12 mouse cellular contexts compared by ENCODE assay signal in genomic region chr17:31418804-31419597, GRCm38 (mm10). TPM values are rescaled to one million over a fixed set of nuclear protein-coding genes. Genes with fewer than 3 reads are reported as not detected.
DNase-seq lines count a peak whose midpoint lies in the region; ATAC-seq and TF ChIP-seq lines count a peak whose summit lies in the region.
"Had no signal": no experiment of that assay in that cellular context is flagged by ENCODE, and none has a peak within 500 bp of the region (broad histone marks: within the 10 kb centered on the region; RNA-seq: fewer than 3 reads in every experiment).

No protein-coding gene starts in this region.

- no peak for TF ChIP-seq POLR2A in brain, embryonic 14.5 days (IDR thresholded peaks at IDR 0.05; ENCODE audit: borderline replicate concordance, extremely low read depth, insufficient read depth, insufficient read length, poor library complexity, severe bottlenecking)

- H3K27ac ChIP-seq in hindbrain, embryonic 15.5 days (replicated peaks) = peak overlapping the region; percentile 29; the same call in 1 of the 2 replicates
- H3K27ac ChIP-seq in hindbrain, embryonic 10.5 days = no peak overlapping the region
- H3K27ac ChIP-seq: limb, embryonic 12.5 days had no signal

- no peaks in the 10 kb centered on the region for H3K27me3 ChIP-seq in hindbrain, embryonic 15.5 days
- 0 out of 2 replicates have a peak, but pooled peaks cover 3% of the 10 kb centered on the region for H3K27me3 ChIP-seq in hindbrain, embryonic 10.5 days (ENCODE audit: insufficient read depth, poor library complexity, severe bottlenecking)
- H3K27me3 ChIP-seq: limb, embryonic 12.5 days had no signal

- no peak overlapping the region for H3K4me3 ChIP-seq in hindbrain, embryonic 15.5 days
- no peak overlapping the region for H3K4me3 ChIP-seq in hindbrain, embryonic 10.5 days
- H3K4me3 ChIP-seq: limb, embryonic 12.5 days had no signal

- ATAC-seq in hindbrain, embryonic 15.5 days (ENCODE audit: low FRiP score, low read depth) = peak; percentile 57

- DNase-seq in hindbrain, embryonic 10.5 days (ENCODE audit: low spot score) = no peak
- peak; percentile 68 for DNase-seq in brain, embryonic 14.5 days (ENCODE audit: low read depth)
- peak; percentile 84 to 85 for DNase-seq in cerebellum, postnatal 25 days
- DNase-seq in lung, postnatal 36 days = peak; percentile 18
- DNase-seq in thymus, postnatal 4 days = no peak
- no peak for DNase-seq in adrenal gland, postnatal 14 days
- DNase-seq in kidney, postnatal 36 days = no peak
- DNase-seq: gastrocnemius, postnatal 25 days; thymus, postnatal 14 days had no signal

- H3K9me3 ChIP-seq in hindbrain, embryonic 15.5 days = no peaks in the 10 kb centered on the region
- no peaks in the 10 kb centered on the region for H3K9me3 ChIP-seq in hindbrain, embryonic 10.5 days
- H3K9me3 ChIP-seq: limb, embryonic 12.5 days had no signal

- H3K4me1 ChIP-seq in hindbrain, embryonic 15.5 days (replicated peaks) = peaks cover 15% of the 10 kb centered on the region
- peaks cover 20% of the 10 kb centered on the region for H3K4me1 ChIP-seq in hindbrain, embryonic 10.5 days (replicated peaks)

- peaks cover 19% of the 10 kb centered on the region for H3K36me3 ChIP-seq in hindbrain, embryonic 15.5 days
- peaks cover 24% of the 10 kb centered on the region; the same call in 1 of the 2 replicates for H3K36me3 ChIP-seq in hindbrain, embryonic 10.5 days
- H3K36me3 ChIP-seq: G1E had no signal

- H3K4me2 ChIP-seq in hindbrain, embryonic 15.5 days = no peak overlapping the region
- H3K4me2 ChIP-seq: limb, embryonic 12.5 days had no signal

- no peak for TF ChIP-seq CTCF in brain, embryonic 14.5 days (IDR thresholded peaks at IDR 0.05; ENCODE audit: borderline replicate concordance, extremely low read depth, insufficient read depth, insufficient read length)

- no peak overlapping the region for H3K9ac ChIP-seq in hindbrain, embryonic 15.5 days
- H3K9ac ChIP-seq: limb, embryonic 12.5 days had no signal

- WGBS in hindbrain, embryonic 15.5 days = 79% methylated on average over 17 of the region's 17 CpGs
- 89% methylated on average over 17 of the region's 17 CpGs for WGBS in hindbrain, embryonic 10.5 days

RNA-seq across cellular contexts. Expression of gene Pde9a, which starts 33.0 kb away (rescaled TPM):
- 28.1 and 34.2 TPM in 2 replicates for polyA plus RNA-seq in hindbrain, embryonic 15.5 days (2015; fragmentation: Nextera tagmentation; extraction: Ambion mirVana)
- polyA plus RNA-seq in hindbrain, embryonic 10.5 days (2016; fragmentation: Nextera tagmentation; extraction: Ambion mirVana) = 12.4 and 19.9 TPM in 2 replicates
- 60.9 and 112 TPM in 2 replicates for polyA plus RNA-seq in brain, embryonic 14.5 days (2012; rRNA removed)
- total RNA-seq in adrenal gland, postnatal 14 days (2021) = 5.2 and 8.5 TPM in 2 replicates
- polyA plus RNA-seq: G1E had no signal

Comparison
In these comparisons a context has a peak if more than half of its experiments do, and no peak if none do; other contexts are left out.
1. DNase-seq: peak in brain, embryonic 14.5 days (single experiment), cerebellum, postnatal 25 days (2 of 2) and lung, postnatal 36 days (single experiment); none in hindbrain, embryonic 10.5 days (single experiment), thymus, postnatal 4 days (single experiment), adrenal gland, postnatal 14 days (single experiment) and kidney, postnatal 36 days (0 of 2).